Mouse (Mus musculus) embryonic facial prominence, embryonic 13.5 days (tissue): ENCODE results near the gene Fbxl15. TPM values are rescaled to one million over a fixed set of nuclear protein-coding genes. Genes with fewer than 3 reads are reported as not detected.

Experiments used
- ATAC-seq: fragments of 200-750 bp; cut with Nextera tagmentation; 2 replicates; pipeline ENCODE4 v1.8.0; 2017; ENCODE audit warnings: low read depth; ENCODE audit not compliant: insufficient number of reproducible peaks, insufficient read depth, low FRiP score, low TSS enrichment
- H3K27ac ChIP-seq: fragments of 300-500 bp; sonication (generic); 2 replicates; pipeline ENCODE4 v1.5.1; 2015; ENCODE audit warnings: moderate library complexity, mild to moderate bottlenecking, inconsistent platforms
- H3K27me3 ChIP-seq: fragments of 300-500 bp; sonication (generic); 2 replicates; pipeline ENCODE4 v1.6.1; 2015; ENCODE audit warnings: mild to moderate bottlenecking, inconsistent platforms
- H3K36me3 ChIP-seq: fragments of 300-500 bp; sonication (generic); 2 replicates; pipeline ENCODE4 v1.6.1; 2015; ENCODE audit warnings: mild to moderate bottlenecking, inconsistent platforms
- H3K4me1 ChIP-seq: fragments of 300-500 bp; sonication (generic); 2 replicates; pipeline ENCODE4 v1.6.1; 2015; ENCODE audit warnings: inconsistent platforms
- H3K4me2 ChIP-seq: fragments of 300-500 bp; sonication (generic); 2 replicates; pipeline ENCODE4 v1.6.1; 2015; ENCODE audit warnings: moderate library complexity, mild to moderate bottlenecking, inconsistent platforms
- H3K4me3 ChIP-seq: fragments of 300-500 bp; sonication (generic); 2 replicates; pipeline ENCODE4 v1.5.1; 2015; ENCODE audit warnings: mild to moderate bottlenecking, inconsistent platforms
- H3K9ac ChIP-seq: fragments of 300-500 bp; sonication (generic); 2 replicates; pipeline ENCODE4 v1.6.1; 2015; ENCODE audit warnings: mild to moderate bottlenecking, inconsistent platforms
- H3K9me3 ChIP-seq: fragments of 300-500 bp; sonication (generic); 2 replicates; pipeline ENCODE4 v1.6.1; 2016; ENCODE audit warnings: inconsistent platforms
- WGBS: fragments of 180-500 bp; shearing (Covaris S2); methylation state at CpG from one replicate; pipeline ENCODE4 v1.1.7; 2015; ENCODE audit warnings: mixed read lengths; 5-methylcytosine and 5-hydroxymethylcytosine counted together
- polyA plus RNA-seq: library from polyadenylated mRNA; unstranded; fragments of >200 nt; fragmentation: Nextera tagmentation; extraction: Ambion mirVana; gene quantifications from 2 replicates; pipeline ENCODE4 v1.2.1, GENCODE M21; 2015

Fbxl15 gene
- polyA plus RNA-seq, 1 experiment from 2014 or later = 16.5 TPM

GRCm38 (mm10) chr19:46303251-46304215 is 24.5 kb upstream of the Fbxl15 start:
- H3K4me1 ChIP-seq = peaks cover 18% of the 10 kb centered on the region
- 56% methylated on average over 18 of the region's 18 CpGs for WGBS
- peak overlapping the region; percentile 97 for H3K4me2 ChIP-seq
- peaks cover 5% of the 10 kb centered on the region; the same call in 1 of the 2 replicates for H3K36me3 ChIP-seq
- no peaks in the 10 kb centered on the region for H3K9me3 ChIP-seq
- peak overlapping the region; percentile 84 for H3K27ac ChIP-seq
- peak overlapping the region; percentile 69 for H3K4me3 ChIP-seq
- no peak for ATAC-seq
- peak overlapping the region; percentile 76 for H3K9ac ChIP-seq
- H3K27me3 ChIP-seq = peaks cover 19% of the 10 kb centered on the region

DNA sequence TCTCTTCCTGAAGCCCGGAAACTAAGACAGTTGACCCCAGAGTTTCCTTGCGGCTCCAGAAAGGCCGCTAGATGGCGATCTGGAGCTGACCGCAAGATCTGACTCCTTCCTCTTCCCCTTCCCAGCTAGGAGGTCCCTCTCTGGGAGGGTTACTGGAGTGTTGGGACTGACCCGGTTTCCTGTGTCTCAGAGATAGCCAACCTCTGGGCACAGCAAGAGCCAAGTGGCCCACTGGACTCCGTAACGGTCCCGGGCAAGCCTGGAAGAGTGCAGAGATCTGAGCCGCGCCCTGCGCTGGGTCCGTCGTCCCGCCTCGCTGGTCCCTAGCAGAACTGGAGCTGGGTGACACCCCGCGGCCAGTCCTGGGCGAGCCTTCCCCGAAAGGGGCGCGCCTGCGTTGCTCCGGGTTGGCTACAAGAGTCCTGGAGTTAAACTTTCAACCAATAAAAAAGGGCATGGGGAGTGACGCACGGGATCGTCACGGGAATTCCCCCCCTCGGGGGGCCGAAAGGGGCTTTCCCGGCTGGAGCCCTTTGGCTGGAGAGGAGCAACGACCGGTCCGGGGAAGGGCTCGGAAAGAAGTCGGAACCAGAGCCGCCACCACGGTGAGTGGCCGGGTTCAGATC is 23.7 kb upstream of the Fbxl15 start, which contains the start of gene Nfkb2:
Gene Nfkb2 (plus strand): TSS at position 105 of the 626 bp plus-strand sequence.
- Histone ChIP-seq H3K27ac (peak within 1 kb of the TSS; percentile 84), H3K4me3 (peak within 1 kb of the TSS; percentile 69), H3K27me3 (peaks cover 25% of the 10 kb centered on the region), H3K4me1 (peaks cover 26% of the 10 kb centered on the region), H3K36me3 (peaks cover 5% of the 10 kb centered on the region; the same call in 1 of the 2 replicates), H3K9ac (peak within 1 kb of the TSS; percentile 76), H3K4me2 (peak within 1 kb of the TSS; percentile 97), H3K9me3 (no peaks in the 10 kb centered on the region)
- WGBS = under 1% methylated on average over 39 of the region's 39 CpGs
- peak; percentile 84 for ATAC-seq

GRCm38 (mm10) chr19:46304908-46305333 is 23.1 kb upstream of the Fbxl15 start:
- Histone ChIP-seq H3K4me2 (peak overlapping the region; percentile 97), H3K36me3 (peaks cover 10% of the 10 kb centered on the region), H3K27me3 (peaks cover 30% of the 10 kb centered on the region), H3K9ac (peak overlapping the region; percentile 76), H3K4me1 (peaks cover 26% of the 10 kb centered on the region), H3K4me3 (peak overlapping the region; percentile 69), H3K9me3 (no peaks in the 10 kb centered on the region), H3K27ac (peak overlapping the region; percentile 60)
- WGBS = under 1% methylated on average over 34 of the region's 34 CpGs
- ATAC-seq = peak; percentile 45; the same call in 1 of the 2 replicates

DNA sequence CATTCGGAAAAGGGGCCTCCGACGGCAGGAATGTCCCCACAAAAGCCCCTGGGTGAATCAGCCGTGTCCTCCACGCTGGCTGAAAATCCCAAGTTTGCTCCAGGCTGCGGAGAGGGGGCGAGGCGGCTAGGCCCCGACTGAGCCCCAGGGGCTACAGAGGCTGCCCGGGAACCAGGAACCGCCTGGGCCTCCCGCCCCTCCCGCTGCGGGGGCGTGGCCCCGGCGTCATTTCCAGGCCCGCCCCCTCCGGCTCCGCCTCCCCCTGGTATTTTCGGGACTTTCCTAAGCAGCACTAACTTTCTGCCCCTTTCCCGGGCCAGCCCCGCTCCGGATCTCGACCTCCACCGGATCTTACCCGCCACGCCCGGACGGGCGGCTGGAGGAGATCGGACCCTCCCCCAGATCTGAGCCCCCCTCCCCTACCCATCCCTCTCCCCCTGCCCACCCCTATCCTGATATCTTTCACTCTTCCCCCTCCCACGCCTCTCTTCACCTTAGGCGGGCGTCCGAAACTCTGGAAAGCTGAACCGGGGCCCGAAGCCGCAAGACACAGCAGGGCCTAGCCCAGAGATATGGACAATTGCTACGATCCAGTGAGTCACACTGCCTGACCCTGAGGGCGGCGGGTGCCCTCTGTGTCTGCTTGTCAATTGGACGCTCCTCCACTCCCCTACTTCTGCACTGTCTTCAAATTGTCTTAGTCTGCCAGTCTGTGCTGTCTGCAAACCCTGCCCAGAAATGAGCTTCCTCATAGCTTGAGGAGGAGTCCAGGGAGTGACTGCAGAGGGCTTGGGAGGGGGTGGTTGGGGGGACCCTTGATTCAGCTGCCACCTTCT is 22.3 kb upstream of the Fbxl15 start:
- Histone ChIP-seq H3K27ac (peak overlapping the region; percentile 60; the same call in 1 of the 2 replicates), H3K9ac (peak overlapping the region; percentile 76), H3K36me3 (peaks cover 18% of the 10 kb centered on the region), H3K4me3 (peak overlapping the region; percentile 69), H3K4me2 (peak overlapping the region; percentile 97), H3K4me1 (peaks cover 26% of the 10 kb centered on the region), H3K9me3 (no peaks in the 10 kb centered on the region), H3K27me3 (peaks cover 30% of the 10 kb centered on the region)
- under 1% methylated on average over 40 of the region's 43 CpGs for WGBS
- peak; percentile 67 for ATAC-seq

DNA sequence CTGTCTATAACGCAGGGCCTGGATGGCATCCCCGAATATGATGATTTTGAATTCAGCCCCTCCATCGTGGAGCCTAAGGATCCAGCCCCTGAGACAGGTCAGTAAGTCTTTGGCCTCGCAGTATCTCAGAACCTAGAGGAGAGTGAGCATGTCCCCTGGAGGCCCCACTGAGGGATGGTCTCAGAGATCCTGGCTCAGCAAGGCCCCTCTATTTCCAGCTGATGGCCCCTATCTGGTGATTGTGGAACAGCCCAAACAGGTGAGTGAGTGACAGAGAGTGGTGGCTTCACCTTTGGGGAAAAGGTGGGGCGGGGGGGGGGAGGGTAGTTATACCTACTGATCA is 21.7 kb upstream of the Fbxl15 start:
- no peak for ATAC-seq
- Histone ChIP-seq H3K9ac (peak overlapping the region; percentile 76), H3K9me3 (no peaks in the 10 kb centered on the region), H3K36me3 (peaks cover 23% of the 10 kb centered on the region), H3K4me3 (peak overlapping the region; percentile 69), H3K4me1 (peaks cover 26% of the 10 kb centered on the region), H3K27ac (no peak overlapping the region), H3K27me3 (peaks cover 30% of the 10 kb centered on the region), H3K4me2 (peak overlapping the region; percentile 97)
- 52% methylated on average over 5 of the region's 5 CpGs for WGBS

GRCm38 (mm10) chr19:46306751-46307289 is 21.2 kb upstream of the Fbxl15 start:
- no peaks in the 10 kb centered on the region for H3K9me3 ChIP-seq
- H3K27me3 ChIP-seq = peaks cover 31% of the 10 kb centered on the region
- H3K4me2 ChIP-seq = peak overlapping the region; percentile 97
- H3K36me3 ChIP-seq = peaks cover 29% of the 10 kb centered on the region
- no peak overlapping the region for H3K4me3 ChIP-seq
- H3K27ac ChIP-seq = no peak overlapping the region
- no peak overlapping the region for H3K9ac ChIP-seq
- H3K4me1 ChIP-seq = peaks cover 26% of the 10 kb centered on the region
- WGBS = 93% methylated on average over 9 of the region's 9 CpGs
- ATAC-seq = no peak

GRCm38 (mm10) chr19:46307781-46308180 is 20.2 kb upstream of the Fbxl15 start:
- WGBS = 78% methylated on average over 16 of the region's 16 CpGs
- H3K4me2 ChIP-seq = no peak overlapping the region
- H3K4me3 ChIP-seq = no peak overlapping the region
- H3K9me3 ChIP-seq = no peaks in the 10 kb centered on the region
- peaks cover 39% of the 10 kb centered on the region for H3K36me3 ChIP-seq
- no peak for ATAC-seq
- H3K4me1 ChIP-seq = peaks cover 26% of the 10 kb centered on the region
- no peak overlapping the region for H3K27ac ChIP-seq
- peaks cover 39% of the 10 kb centered on the region for H3K27me3 ChIP-seq
- H3K9ac ChIP-seq = no peak overlapping the region

DNA sequence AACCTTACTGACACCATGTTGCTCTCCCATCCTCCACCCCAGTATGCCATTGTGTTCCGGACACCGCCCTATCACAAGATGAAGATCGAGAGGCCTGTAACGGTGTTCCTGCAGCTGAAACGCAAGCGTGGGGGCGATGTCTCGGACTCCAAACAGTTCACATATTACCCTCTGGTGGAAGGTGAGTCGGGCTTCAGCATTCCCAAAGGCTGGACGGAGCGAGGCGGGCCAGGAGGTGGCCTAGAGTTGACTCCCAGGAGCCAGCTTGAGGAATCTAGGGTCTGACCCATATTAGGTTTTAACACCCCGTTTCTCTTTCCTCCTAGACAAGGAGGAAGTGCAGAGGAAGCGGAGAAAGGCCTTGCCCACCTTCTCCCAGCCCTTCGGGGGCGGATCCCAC is 19.7 kb upstream of the Fbxl15 start:
- Histone ChIP-seq H3K9ac (peak overlapping the region; percentile 74; the same call in 1 of the 2 replicates), H3K4me1 (peaks cover 26% of the 10 kb centered on the region), H3K4me2 (peak overlapping the region; percentile 80), H3K36me3 (peaks cover 44% of the 10 kb centered on the region), H3K27me3 (peaks cover 44% of the 10 kb centered on the region), H3K27ac (no peak overlapping the region), H3K9me3 (no peaks in the 10 kb centered on the region), H3K4me3 (peak overlapping the region; percentile 44)
- 62% methylated on average over 16 of the region's 16 CpGs for WGBS
- no peak for ATAC-seq

DNA sequence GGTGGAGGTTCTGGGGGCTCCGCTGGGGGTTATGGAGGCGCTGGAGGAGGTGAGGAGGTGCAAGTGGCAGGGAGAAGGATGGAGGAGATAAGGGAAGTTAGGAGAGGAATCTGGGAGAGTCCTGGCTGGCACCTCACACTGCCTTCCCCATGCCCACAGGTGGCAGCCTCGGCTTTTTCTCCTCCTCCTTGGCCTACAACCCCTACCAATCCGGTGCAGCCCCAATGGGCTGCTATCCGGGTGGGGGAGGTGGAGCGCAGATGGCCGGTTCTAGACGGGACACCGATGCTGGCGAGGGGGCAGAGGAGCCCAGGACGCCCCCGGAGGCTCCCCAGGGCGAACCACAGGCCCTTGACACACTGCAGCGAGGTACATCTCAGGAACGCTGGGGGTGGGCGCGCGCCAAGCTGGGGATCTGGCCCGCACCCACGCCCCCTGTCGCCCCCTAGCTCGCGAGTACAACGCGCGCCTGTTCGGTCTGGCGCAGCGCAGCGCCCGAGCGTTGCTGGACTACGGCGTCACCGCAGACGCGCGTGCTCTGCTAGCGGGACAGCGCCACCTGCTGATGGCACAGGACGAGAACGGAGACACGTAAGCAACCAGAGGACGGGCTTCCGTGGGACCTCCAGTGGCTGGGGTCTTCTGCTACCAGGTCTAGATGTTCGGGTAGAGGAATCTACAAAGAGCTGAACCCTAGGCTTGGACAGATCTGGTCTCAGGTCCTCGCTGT is 19.1 kb upstream of the Fbxl15 start:
- Histone ChIP-seq H3K4me1 (peaks cover 22% of the 10 kb centered on the region), H3K27me3 (peaks cover 50% of the 10 kb centered on the region), H3K4me3 (peak overlapping the region; percentile 44), H3K9me3 (no peaks in the 10 kb centered on the region), H3K36me3 (peaks cover 47% of the 10 kb centered on the region), H3K27ac (no peak overlapping the region), H3K4me2 (peak overlapping the region; percentile 80), H3K9ac (peak overlapping the region; percentile 74)
- no peak for ATAC-seq
- WGBS = 2% methylated on average over 47 of the region's 47 CpGs

DNA sequence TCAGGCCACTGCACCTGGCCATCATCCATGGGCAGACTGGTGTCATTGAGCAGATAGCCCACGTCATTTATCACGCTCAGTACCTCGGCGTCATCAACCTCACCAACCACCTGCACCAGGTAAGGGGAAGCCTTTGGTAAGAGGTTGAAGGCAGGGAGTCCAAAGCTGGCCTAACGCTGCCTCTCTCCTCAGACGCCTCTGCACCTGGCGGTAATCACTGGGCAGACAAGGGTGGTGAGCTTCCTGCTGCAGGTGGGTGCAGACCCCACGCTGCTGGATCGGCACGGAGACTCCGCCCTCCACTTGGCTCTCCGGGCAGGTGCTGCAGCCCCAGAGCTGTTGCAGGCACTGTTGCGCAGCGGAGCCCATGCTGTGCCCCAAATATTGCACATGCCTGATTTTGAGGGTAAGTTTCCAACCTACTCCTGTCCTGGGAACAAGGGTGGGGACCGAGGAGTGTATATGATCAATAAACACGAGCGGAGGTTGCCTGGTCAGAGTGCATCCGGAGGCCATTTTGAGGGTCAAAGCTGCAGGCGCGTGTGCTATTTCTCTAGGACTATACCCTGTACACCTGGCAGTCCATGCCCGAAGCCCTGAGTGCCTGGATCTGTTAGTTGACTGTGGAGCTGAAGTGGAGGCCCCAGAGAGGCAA is 18.2 kb upstream of the Fbxl15 start:
- H3K4me1 ChIP-seq = peaks cover 23% of the 10 kb centered on the region
- peaks cover 47% of the 10 kb centered on the region for H3K36me3 ChIP-seq
- ATAC-seq = no peak
- H3K27ac ChIP-seq = no peak overlapping the region
- H3K27me3 ChIP-seq = peaks cover 59% of the 10 kb centered on the region
- H3K9me3 ChIP-seq = no peaks in the 10 kb centered on the region
- H3K9ac ChIP-seq = 0 out of 2 replicates have a peak overlapping the region, but pooled peaks have one; percentile 74
- WGBS = 82% methylated on average over 21 of the region's 21 CpGs
- no peak overlapping the region for H3K4me2 ChIP-seq
- H3K4me3 ChIP-seq = no peak overlapping the region
